Mouse (Mus musculus) layer of hippocampus, adult 2 months (tissue): ENCODE measurements around the gene Ttll7. TPM values are rescaled to one million over a fixed set of nuclear protein-coding genes. Genes with fewer than 3 reads are reported as not detected.

Source experiments
- DNase-seq, 2 experiments: peaks; one replicate each; pipeline ENCODE4 v3.0.0; 2022; ENCODE audit warnings: low spot score in 2 of 2
- H3K27ac ChIP-seq: fragments of 200-600 bp; 2 replicates; pipeline ENCODE4 v1.8.1; 2022
- H3K4me3 ChIP-seq: fragments of 200-600 bp; 2 replicates; pipeline ENCODE4 v1.8.1; 2022; ENCODE audit warnings: mild to moderate bottlenecking
- CTCF ChIP-seq: fragments of 200-600 bp; conservative IDR thresholded peaks from 2 replicates; pipeline ENCODE4 v1.8.1; 2022; ENCODE audit warnings: antibody characterized with exemption, mild to moderate bottlenecking, moderate library complexity
- total RNA-seq, 2 experiments: library from RNA; stranded (reverse); gene quantifications; 2 replicates each; pipeline ENCODE4 v1.2.3; 2021

The Ttll7 gene
- total RNA-seq, 2 experiments from 2014 or later: 130 to 131 TPM

- Histone ChIP-seq H3K4me3 (no peak overlapping the region), H3K27ac (no peak overlapping the region)
- no peak for DNase-seq
- TF ChIP-seq CTCF: no peak
Observed at GRCm38 (mm10) chr3:147030266-147030880, 178.2 kb downstream of the Ttll7 start.

Other genes with a start within 250 kb of the Ttll7 start
- gene Dnase2b, start 236.8 kb upstream of the Ttll7 start, total RNA-seq: not detected
- not detected for gene 4930503B20Rik, start 201.1 kb upstream of the Ttll7 start, total RNA-seq
- gene Samd13, start 166.8 kb upstream of the Ttll7 start, total RNA-seq: under 1 TPM; 0.72 to 0.86 TPM
- gene Prkacb, start 39.4 kb upstream of the Ttll7 start, total RNA-seq: 100 to 1,000 TPM; 244 to 252 TPM